Mouse (Mus musculus): ENCODE results near the gene Traf1. TPM values are rescaled to one million over a fixed set of nuclear protein-coding genes. Genes with fewer than 3 reads are reported as not detected.

Gene Traf1
- polyA plus RNA-seq, 1 experiment from 2014 or later: 2.9 TPM

DNA sequence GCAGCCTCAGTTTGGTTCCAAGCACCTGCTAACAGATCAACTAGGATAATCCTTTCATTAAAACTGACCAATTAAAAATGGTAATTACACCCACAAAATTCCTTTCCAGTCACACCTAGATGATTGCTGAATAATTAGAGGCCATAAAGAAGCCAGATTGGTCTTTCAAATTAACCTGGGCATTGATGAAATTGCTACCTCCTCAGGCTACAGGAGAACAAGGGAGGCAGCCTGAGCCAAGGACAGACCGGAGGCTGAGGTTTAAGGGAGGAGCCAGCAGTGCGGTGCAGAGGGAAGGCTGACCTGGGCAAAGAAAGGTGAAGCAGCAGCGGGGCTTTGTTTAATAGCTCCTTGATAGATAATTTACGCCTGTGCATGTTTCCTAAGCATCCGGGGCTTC lies 24.1 kb downstream of the Traf1 start:
- H3K9me3 ChIP-seq (ENCODE audit: control insufficient read depth, low read length): no peaks in the 10 kb centered on the region
- no peak for ATAC-seq
- 8% methylated on average over 5 of the region's 5 CpGs for WGBS

DNA sequence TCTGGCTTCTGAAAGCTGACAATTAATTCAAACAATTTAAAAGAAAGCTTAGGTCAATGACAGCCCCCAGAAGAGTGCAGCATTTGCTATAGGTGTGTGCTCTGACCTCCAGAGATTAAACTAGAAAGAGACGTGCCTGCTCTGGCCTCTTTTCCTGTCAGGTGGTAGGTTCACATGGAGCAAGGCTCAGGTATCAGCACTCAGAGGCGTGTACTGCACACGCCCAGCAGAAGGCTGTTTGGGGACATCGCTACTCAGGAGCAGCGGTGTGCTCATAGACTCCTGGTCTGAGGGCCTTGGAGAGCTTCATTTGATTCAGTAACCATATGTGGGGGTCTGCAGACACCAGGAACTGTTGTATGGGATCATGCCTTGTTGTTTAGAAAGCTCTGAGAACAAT lies 34.3 kb downstream of the Traf1 start:
- ATAC-seq: peak; percentile 81
- no peak overlapping the region for H3K27ac ChIP-seq (ENCODE audit: low read length)
- H3K9me3 ChIP-seq (ENCODE audit: control insufficient read depth, low read length): no peaks in the 10 kb centered on the region
- no peaks in the 10 kb centered on the region for H3K27me3 ChIP-seq (replicated peaks; ENCODE audit: control insufficient read depth, insufficient read depth, low read length)
- no peaks in the 10 kb centered on the region for H3K36me3 ChIP-seq (ENCODE audit: control insufficient read depth, insufficient read depth, low read length)
- 47% methylated on average over 5 of the region's 5 CpGs for WGBS
- no peak overlapping the region for H3K4me2 ChIP-seq (ENCODE audit: low read depth, low read length)
- no peak overlapping the region for H3K4me3 ChIP-seq (ENCODE audit: low read length)
- H3K4me1 ChIP-seq (ENCODE audit: control insufficient read depth, insufficient read depth, low read length): no peaks in the 10 kb centered on the region
- H3K9ac ChIP-seq (ENCODE audit: low read depth, low read length): no peak overlapping the region

More for the DNA sequence above, 24.1 kb downstream of the Traf1 start:
- Histone ChIP-seq H3K36me3 (ENCODE audit: control insufficient read depth, insufficient read depth, low read length) (no peaks in the 10 kb centered on the region), H3K4me1 (ENCODE audit: control insufficient read depth, insufficient read depth, low read length) (0 out of 2 replicates have a peak, but pooled peaks cover 3% of the 10 kb centered on the region), H3K9ac (ENCODE audit: low read depth, low read length) (no peak overlapping the region), H3K27ac (ENCODE audit: low read length) (no peak overlapping the region), H3K4me3 (ENCODE audit: low read length) (no peak overlapping the region), H3K4me2 (ENCODE audit: low read depth, low read length) (no peak overlapping the region), H3K27me3 (replicated peaks; ENCODE audit: control insufficient read depth, insufficient read depth, low read length) (no peaks in the 10 kb centered on the region)

DNA sequence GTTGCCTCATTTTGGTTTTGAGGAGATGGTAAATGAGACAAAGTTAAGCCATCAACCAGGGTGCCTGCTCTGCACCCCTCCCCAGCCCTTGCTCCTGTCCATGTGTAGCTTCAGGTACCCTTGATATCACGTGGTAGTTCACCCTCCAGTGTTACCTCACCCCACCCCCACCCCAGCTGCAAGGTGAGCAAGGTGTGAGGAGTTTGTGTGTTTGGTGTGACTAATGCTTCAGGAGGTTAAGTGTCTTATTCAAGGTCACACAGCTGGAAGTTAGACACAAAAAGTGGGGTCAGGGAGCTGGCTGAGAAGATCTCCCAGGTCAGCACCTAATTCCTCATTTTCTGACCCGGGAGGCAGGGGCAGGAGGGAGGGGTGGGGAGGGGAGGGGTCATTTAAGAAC lies 38.8 kb downstream of the Traf1 start:
- ATAC-seq: no peak
- no peaks in the 10 kb centered on the region for H3K36me3 ChIP-seq (ENCODE audit: control insufficient read depth, insufficient read depth, low read length)
- H3K4me3 ChIP-seq (ENCODE audit: low read length): no peak overlapping the region
- no peak overlapping the region for H3K4me2 ChIP-seq (ENCODE audit: low read depth, low read length)
- H3K9ac ChIP-seq (ENCODE audit: low read depth, low read length): no peak overlapping the region
- no peaks in the 10 kb centered on the region for H3K27me3 ChIP-seq (replicated peaks; ENCODE audit: control insufficient read depth, insufficient read depth, low read length)
- no peak overlapping the region for H3K27ac ChIP-seq (ENCODE audit: low read length)
- H3K4me1 ChIP-seq (ENCODE audit: control insufficient read depth, insufficient read depth, low read length): no peaks in the 10 kb centered on the region
- no peaks in the 10 kb centered on the region for H3K9me3 ChIP-seq (ENCODE audit: control insufficient read depth, low read length)
- 9% methylated on average over 2 of the region's 2 CpGs for WGBS

DNA sequence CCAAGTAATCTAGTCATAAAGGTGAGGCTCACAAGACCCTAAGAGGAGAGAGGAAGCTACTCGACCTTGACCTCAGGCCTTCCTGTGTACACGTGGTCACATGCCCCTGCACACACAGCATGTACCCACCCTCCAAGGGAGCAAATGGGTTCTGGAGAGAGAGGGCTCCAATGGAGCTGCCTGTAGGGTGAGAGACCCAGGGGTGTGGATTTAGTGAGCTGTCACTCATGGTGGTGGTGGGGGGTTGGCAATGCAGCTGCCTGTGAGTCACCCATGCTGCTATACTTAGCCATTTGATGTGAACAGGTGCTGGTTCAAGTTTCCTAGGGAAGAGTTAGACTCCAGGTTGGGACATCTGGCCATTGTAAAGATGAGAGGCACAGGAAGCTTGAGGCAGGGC lies 41.4 kb downstream of the Traf1 start:
- WGBS: 52% methylated on average over 2 of the region's 2 CpGs
- no peaks in the 10 kb centered on the region for H3K36me3 ChIP-seq (ENCODE audit: control insufficient read depth, insufficient read depth, low read length)
- no peak overlapping the region for H3K9ac ChIP-seq (ENCODE audit: low read depth, low read length)
- H3K27me3 ChIP-seq (replicated peaks; ENCODE audit: control insufficient read depth, insufficient read depth, low read length): no peaks in the 10 kb centered on the region
- no peak for ATAC-seq
- no peak overlapping the region for H3K27ac ChIP-seq (ENCODE audit: low read length)
- H3K4me3 ChIP-seq (ENCODE audit: low read length): no peak overlapping the region
- H3K4me1 ChIP-seq (ENCODE audit: control insufficient read depth, insufficient read depth, low read length): no peaks in the 10 kb centered on the region
- no peak overlapping the region for H3K4me2 ChIP-seq (ENCODE audit: low read depth, low read length)
- no peaks in the 10 kb centered on the region for H3K9me3 ChIP-seq (ENCODE audit: control insufficient read depth, low read length)

DNA sequence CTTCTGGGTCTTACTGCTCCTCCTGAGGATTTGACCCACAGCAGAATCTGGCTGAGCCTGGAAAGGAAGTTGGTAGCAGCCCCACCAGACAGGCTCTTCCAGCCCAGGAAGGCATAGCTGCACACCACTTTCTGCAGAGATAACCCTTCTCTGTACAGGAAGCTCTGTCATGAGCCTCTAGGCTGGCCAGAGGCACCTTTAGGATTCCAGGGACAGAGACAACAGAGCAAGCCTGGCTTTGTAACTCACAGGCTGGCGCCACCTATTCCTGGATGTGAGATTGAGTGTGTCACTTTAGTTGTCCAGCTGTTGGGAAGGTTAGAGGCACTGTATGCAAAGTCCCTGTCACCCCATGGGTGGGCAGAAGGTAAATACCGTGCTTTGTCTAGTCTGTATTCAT lies 46.5 kb downstream of the Traf1 start:
- ATAC-seq: no peak
- Histone ChIP-seq H3K36me3 (ENCODE audit: control insufficient read depth, insufficient read depth, low read length) (peaks cover 3% of the 10 kb centered on the region; the same call in 1 of the 2 replicates), H3K4me1 (ENCODE audit: control insufficient read depth, insufficient read depth, low read length) (peaks cover 12% of the 10 kb centered on the region), H3K27ac (ENCODE audit: low read length) (peak overlapping the region; percentile 58), H3K27me3 (replicated peaks; ENCODE audit: control insufficient read depth, insufficient read depth, low read length) (no peaks in the 10 kb centered on the region), H3K4me2 (ENCODE audit: low read depth, low read length) (no peak overlapping the region), H3K9ac (ENCODE audit: low read depth, low read length) (no peak overlapping the region), H3K9me3 (ENCODE audit: control insufficient read depth, low read length) (no peaks in the 10 kb centered on the region), H3K4me3 (ENCODE audit: low read length) (no peak overlapping the region)
- 62% methylated on average over 2 of the region's 2 CpGs for WGBS

DNA sequence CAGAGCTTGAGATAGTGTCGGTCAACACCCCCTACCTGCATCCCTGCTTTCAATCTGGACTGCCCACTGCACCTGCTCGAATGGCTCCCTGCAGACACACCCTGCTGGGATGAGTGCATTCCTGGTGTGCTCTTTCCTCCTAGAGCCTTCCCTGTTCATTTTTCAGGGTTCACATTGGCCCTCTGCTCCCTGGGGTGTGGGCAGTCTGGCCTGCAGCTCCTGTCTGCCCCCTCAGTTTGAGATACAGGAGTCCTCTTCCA lies 46.8 kb downstream of the Traf1 start:
- Histone ChIP-seq H3K36me3 (ENCODE audit: control insufficient read depth, insufficient read depth, low read length) (peaks cover 3% of the 10 kb centered on the region; the same call in 1 of the 2 replicates), H3K27ac (ENCODE audit: low read length) (peak overlapping the region; percentile 58), H3K9ac (ENCODE audit: low read depth, low read length) (peak overlapping the region; percentile 76; the same call in 1 of the 2 replicates), H3K4me2 (ENCODE audit: low read depth, low read length) (peak overlapping the region; percentile 94), H3K4me3 (ENCODE audit: low read length) (peak overlapping the region; percentile 70), H3K4me1 (ENCODE audit: control insufficient read depth, insufficient read depth, low read length) (peaks cover 12% of the 10 kb centered on the region), H3K27me3 (replicated peaks; ENCODE audit: control insufficient read depth, insufficient read depth, low read length) (no peaks in the 10 kb centered on the region), H3K9me3 (ENCODE audit: control insufficient read depth, low read length) (no peaks in the 10 kb centered on the region)
- ATAC-seq: peak; percentile 66
- WGBS: 14% methylated on average over 2 of the region's 2 CpGs

DNA sequence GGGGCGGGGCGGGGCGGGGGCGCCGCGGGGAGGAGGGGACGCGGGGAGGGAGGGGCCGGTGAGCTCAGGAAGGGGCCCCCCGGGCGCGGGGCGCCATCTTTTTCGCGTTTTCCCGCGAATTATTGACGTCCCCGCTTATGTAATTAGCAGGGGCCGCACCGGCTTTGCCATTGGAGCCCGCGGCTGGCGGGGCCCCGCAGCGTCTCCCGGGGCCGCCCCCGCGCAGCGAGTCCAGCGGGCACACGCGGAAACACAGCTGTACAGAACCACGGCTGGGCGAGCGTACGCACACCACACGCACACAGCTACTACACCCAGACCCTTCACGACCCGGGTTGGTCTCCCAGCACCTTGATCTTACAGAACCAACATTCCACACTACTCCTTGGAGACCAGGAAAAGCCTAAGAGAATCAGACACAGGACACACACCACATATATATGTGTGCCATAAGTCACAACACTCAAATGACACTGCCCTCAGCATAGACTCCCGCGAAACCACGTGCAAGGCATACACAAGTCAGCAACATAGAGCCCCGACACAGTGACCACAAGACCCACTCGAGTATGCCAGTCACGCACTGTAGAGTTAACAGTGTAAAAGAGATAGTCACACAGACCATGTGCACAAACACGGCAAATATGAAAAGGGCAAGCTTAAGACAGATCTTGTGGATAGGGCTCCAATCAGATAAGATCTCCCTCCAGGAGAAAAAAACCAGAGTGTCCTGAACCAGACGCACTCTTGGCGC lies 47.3 kb downstream of the Traf1 start:
- peak overlapping the region; percentile 70 for H3K4me3 ChIP-seq (ENCODE audit: low read length)
- H3K36me3 ChIP-seq (ENCODE audit: control insufficient read depth, insufficient read depth, low read length): peaks cover 3% of the 10 kb centered on the region; the same call in 1 of the 2 replicates
- peak overlapping the region; percentile 76 for H3K9ac ChIP-seq (ENCODE audit: low read depth, low read length)
- H3K27ac ChIP-seq (ENCODE audit: low read length): peak overlapping the region; percentile 53
- peak; percentile 81 for ATAC-seq
- WGBS: 4% methylated on average over 46 of the region's 50 CpGs
- H3K27me3 ChIP-seq (replicated peaks; ENCODE audit: control insufficient read depth, insufficient read depth, low read length): no peaks in the 10 kb centered on the region
- H3K4me1 ChIP-seq (ENCODE audit: control insufficient read depth, insufficient read depth, low read length): peaks cover 12% of the 10 kb centered on the region
- peak overlapping the region; percentile 94 for H3K4me2 ChIP-seq (ENCODE audit: low read depth, low read length)
- no peaks in the 10 kb centered on the region for H3K9me3 ChIP-seq (ENCODE audit: control insufficient read depth, low read length)

DNA sequence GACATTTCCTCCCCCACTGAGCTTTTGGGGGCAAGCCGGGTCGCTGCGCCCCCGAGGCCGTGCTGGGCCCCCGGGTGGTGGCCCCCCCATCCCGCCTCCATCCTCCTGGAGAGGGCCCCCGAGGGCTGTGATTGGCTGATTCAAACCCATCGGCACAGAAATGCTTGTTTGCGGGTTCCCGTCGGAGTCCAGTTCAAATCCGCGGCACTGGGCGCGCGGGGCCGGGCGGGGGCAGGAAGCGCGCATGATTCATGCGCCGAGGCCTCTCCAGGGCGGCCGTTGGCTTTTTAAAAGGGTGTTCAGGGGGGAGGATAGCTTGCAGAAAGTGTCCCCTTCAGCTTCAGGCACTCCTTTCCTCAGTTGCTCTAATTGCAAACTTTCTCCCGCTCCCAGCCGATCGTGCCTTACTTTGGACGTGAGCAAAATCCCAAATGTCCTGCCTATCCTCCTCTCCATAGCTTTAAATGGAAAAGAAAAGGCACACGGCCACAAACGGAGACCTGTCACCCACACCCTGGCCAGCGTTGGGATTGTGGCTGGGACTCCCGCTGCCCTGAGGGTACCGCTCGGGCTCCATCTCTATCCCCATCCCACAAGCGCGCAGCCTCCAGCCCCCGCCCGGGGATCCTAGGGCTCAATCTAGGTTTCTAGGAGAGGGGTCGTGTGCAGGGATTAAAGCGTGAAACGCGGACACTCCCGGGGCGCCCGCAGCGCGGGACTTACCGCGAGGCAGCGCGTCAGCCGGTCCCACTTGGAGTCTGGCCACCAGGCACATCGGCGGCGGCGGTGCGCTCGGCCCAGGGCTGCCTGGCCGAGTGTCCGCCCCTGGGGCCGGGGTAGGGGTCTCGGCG lies 48.1 kb downstream of the Traf1 start, which contains the start of gene Phf19:
TSS of gene Phf19 (minus strand) at position 809 of the 851 bp plus-strand sequence.
- WGBS: under 1% methylated on average over 56 of the region's 64 CpGs

DNA sequence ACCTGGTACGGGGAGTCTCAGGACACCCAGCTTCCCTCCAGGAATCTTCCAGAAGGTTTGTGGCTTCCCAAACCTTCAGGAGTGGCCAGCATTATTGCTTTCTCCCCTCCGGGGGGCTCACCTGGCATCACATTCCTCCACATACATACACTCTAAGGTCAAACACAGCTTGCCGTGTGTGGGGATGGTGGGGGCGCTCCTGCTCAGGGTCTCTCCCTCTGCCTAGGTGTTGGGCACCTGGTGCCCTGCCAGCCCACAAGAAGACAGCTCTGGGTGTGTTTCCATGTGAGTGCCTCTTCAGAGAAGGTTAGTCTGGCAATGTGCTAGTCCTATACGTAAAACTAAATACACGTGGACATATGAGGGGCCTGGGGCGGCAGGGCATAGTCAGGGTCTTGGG lies 49.0 kb downstream of the Traf1 start:
- 47% methylated on average over 7 of the region's 7 CpGs for WGBS
- Histone ChIP-seq H3K9me3 (ENCODE audit: control insufficient read depth, low read length) (no peaks in the 10 kb centered on the region), H3K27ac (ENCODE audit: low read length) (no peak overlapping the region), H3K36me3 (ENCODE audit: control insufficient read depth, insufficient read depth, low read length) (peaks cover 3% of the 10 kb centered on the region; the same call in 1 of the 2 replicates), H3K4me2 (ENCODE audit: low read depth, low read length) (peak overlapping the region; percentile 94), H3K27me3 (replicated peaks; ENCODE audit: control insufficient read depth, insufficient read depth, low read length) (no peaks in the 10 kb centered on the region), H3K4me3 (ENCODE audit: low read length) (peak overlapping the region; percentile 70), H3K4me1 (ENCODE audit: control insufficient read depth, insufficient read depth, low read length) (peaks cover 12% of the 10 kb centered on the region), H3K9ac (ENCODE audit: low read depth, low read length) (peak overlapping the region; percentile 76)
- ATAC-seq: no peak

More for the DNA sequence above, 48.1 kb downstream of the Traf1 start, which contains the start of gene Phf19:
- no peaks in the 10 kb centered on the region for H3K27me3 ChIP-seq (replicated peaks; ENCODE audit: control insufficient read depth, insufficient read depth, low read length)
- peak within 1 kb of the TSS; percentile 76 for H3K9ac ChIP-seq (ENCODE audit: low read depth, low read length)
- H3K4me1 ChIP-seq (ENCODE audit: control insufficient read depth, insufficient read depth, low read length): peaks cover 12% of the 10 kb centered on the region
- peak within 1 kb of the TSS; percentile 58 for H3K27ac ChIP-seq (ENCODE audit: low read length)
- H3K4me3 ChIP-seq (ENCODE audit: low read length): peak within 1 kb of the TSS; percentile 70
- ATAC-seq: peak; percentile 45
- peaks cover 3% of the 10 kb centered on the region; the same call in 1 of the 2 replicates for H3K36me3 ChIP-seq (ENCODE audit: control insufficient read depth, insufficient read depth, low read length)
- H3K4me2 ChIP-seq (ENCODE audit: low read depth, low read length): peak within 1 kb of the TSS; percentile 94
- no peaks in the 10 kb centered on the region for H3K9me3 ChIP-seq (ENCODE audit: control insufficient read depth, low read length)
